Mouse (Mus musculus) left cerebral cortex, postnatal 36 days (tissue): ENCODE results near the gene Gmeb2. TPM values are rescaled to one million over a fixed set of nuclear protein-coding genes. Genes with fewer than 3 reads are reported as not detected.

ENCODE experiments used
- DNase-seq, 2 experiments: peaks; one replicate each; pipeline ENCODE4 v3.0.0; 2021 to 2022; ENCODE audit warnings: low spot score in 2 of 2, mixed read lengths in 1 of 2
- intact Hi-C: fragments of 180-260 bp; cut with DNase I; formaldehyde crosslinking; loops from one replicate; pipeline ENCODE4 v1.15.1; 2025
- total RNA-seq, 2 experiments: library from RNA; stranded (reverse); gene quantifications; 2 replicates each; pipeline ENCODE4 v1.2.3; 2021

Gmeb2 gene
- total RNA-seq, result 10 to 100 TPM; 20.1 to 23.4 TPM

DNA sequence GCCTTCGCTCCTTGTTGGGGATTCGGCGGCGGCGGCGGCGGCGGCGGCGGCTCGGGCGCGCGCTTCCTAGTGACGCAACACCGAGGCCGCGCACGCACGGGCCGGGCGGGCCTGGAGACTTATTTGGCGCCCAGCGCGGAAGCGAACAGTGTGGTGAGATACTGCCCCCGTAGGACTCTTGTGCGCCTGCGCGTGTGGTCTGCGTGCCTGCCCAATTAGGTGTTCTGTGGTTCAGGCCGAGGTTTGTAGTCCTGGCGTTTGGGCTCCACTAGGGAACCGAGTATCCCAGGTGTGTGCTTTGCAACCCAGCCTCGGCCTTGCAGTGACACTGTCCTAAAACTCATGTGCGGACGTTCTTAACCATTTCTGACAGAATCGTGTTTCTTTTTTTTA is at the start of gene Gmeb2:
Gene Gmeb2, minus strand, starts transcription at position 78 of the 393 bp plus-strand sequence.
- intact Hi-C loops, result loop anchor here (2.0 kb wide), 1 partner anchor 101 kb away; the partner anchor contains the start of gene Ppdpf
- peak; percentile 92 for DNase-seq

DNA sequence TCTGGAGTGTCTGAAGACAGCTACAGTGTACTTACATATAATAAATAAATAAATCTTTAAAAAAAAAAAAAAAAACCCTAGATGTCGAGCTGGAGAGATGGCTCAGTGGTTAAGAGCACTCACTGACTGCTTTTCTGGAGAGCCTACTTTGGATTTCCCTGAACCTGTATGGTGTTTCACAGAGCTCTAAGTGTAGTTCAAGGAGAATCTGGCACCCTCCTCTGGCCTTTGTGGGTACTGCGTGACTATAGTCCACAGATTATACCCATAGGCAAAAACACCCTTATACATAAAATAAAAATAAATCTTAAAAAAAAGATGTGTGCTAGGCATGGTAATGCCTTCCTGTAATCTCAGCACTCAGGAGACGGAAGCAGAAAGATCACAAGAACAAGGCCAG is 46.2 kb upstream of the Gmeb2 start:
- intact Hi-C loops, result loop anchor here (1.0 kb wide), 1 partner anchor 148 kb away; no protein-coding TSS in a partner anchor
- peak; percentile 35 to 61 for DNase-seq

DNA sequence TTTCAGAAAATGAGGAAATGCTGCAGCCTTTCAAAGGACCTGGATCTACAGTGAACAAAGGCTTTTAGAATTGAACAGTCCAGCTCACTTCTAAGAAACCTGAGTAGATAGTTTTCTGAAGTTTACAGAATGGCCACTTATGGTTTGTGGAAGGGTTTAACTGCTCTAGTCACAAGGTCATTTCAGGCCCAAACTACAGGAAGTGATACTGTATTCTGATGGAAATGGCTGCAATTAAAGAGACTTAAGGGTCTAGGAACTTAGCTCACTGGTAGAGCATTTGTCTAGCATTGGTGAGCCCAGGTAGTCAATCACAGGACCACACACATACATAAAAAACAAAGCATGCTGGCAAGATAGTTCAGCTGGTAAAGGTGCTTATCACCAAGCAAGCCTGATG is 44.7 kb upstream of the Gmeb2 start:
- intact Hi-C loops, result no loop called here
- DNase-seq, result no peak

DNA sequence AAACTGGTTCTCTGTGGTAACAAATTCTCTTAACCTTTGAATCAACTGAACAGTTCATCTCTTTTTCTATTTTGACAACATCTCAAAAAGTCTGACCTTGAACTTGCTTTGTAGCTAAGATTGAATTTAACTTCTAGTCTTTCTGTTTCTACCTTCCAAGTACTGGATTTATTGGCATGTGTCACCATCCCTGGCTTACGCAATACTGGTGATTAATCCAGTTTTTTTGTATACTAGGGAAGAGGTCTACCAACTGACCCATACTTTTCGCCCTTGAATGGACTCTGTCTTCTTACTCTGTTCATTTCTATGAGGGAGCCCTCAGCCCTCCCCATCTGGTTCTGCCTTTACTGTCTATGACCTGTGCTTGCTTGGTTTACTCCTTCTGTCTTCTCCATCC is 38.3 kb upstream of the Gmeb2 start:
- no peak for DNase-seq
- intact Hi-C loops, result no loop called here

DNA sequence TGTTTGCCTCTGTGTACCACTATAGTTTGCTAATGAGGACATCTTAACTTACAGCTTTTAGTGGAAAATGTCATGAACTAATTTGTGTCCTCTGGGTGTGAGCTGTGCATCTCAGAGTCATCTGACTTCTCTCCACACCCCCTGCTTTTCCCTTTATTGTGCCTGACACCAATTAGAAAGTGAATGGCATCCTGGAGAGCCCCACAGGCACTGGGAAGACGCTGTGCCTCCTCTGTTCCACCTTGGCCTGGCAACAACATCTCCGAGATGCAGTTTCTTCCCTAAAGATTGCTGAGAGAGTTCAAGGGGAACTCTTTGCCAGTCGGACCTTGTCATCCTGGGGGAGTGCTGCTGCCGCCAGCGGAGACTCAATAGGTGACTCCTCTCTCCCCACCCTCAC is 34.3 kb upstream of the Gmeb2 start:
- DNase-seq, result no peak
- intact Hi-C loops, result no loop called here

DNA sequence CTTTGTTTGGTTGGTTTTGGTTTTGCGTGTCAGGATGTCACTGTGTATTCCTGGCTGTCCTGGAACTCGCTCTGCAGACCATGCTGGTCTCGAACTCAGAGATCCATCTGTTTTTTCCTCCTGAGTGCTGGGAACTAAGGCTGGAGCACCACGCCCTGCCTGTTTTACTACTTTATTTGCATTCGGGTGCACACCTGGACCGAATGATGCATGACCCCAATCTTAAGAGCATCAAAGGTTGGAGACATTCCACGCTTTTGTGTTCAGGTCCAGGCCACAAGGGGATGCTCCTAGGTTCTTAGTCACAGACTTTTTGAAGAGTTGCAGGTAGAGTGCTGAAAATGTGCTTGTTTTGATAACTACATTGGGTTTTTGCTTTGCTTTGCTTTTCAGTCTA is 32.3 kb upstream of the Gmeb2 start:
- no peak for DNase-seq
- intact Hi-C loops, result no loop called here

DNA sequence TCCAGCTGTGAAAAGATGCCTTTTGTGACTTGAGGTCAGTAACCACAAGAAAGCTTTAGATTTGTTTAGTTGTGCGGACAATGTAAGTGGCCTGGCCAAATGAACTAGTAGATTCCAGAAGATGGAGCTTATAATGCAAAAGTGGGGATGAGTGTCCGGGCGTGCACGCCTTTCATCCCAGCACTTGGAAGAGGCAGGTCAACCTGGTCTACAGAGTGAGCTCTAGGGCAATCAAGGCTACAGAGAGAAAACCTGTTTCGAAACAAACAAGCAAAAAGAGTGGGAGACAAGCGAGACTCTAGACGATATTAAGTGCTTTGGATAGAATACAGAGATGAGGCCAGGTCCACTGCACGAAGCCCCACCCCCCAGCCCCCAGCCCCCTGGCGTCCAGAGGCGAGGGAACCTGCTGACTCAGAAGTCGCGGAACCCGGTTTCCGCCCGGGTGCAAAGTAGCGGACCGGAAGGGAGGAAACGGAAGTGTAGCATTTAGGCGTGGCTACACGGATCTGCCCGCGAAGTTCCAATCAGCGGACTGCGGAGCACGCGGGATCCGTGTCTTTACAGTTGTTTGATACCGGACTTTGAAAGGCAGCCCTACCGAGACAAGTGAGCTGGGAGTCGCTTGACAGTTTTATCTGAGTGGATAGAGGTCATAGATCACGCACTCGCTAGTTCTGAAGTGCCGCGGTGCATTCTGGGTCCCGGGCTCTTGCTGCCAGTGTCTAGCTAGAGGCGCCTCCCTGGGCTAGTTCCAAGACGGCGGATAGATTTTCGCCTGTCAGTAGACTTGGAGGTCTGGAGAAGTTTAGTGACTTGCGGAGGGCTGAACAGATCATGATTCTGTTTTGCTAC is 31.6 kb upstream of the Gmeb2 start, which contains the start of gene Rtel1:
Gene Rtel1, plus strand, starts transcription at position 492 of the 855 bp plus-strand sequence.
- DNase-seq, result peak; percentile 79 to 85
- intact Hi-C loops, result no loop called here

DNA sequence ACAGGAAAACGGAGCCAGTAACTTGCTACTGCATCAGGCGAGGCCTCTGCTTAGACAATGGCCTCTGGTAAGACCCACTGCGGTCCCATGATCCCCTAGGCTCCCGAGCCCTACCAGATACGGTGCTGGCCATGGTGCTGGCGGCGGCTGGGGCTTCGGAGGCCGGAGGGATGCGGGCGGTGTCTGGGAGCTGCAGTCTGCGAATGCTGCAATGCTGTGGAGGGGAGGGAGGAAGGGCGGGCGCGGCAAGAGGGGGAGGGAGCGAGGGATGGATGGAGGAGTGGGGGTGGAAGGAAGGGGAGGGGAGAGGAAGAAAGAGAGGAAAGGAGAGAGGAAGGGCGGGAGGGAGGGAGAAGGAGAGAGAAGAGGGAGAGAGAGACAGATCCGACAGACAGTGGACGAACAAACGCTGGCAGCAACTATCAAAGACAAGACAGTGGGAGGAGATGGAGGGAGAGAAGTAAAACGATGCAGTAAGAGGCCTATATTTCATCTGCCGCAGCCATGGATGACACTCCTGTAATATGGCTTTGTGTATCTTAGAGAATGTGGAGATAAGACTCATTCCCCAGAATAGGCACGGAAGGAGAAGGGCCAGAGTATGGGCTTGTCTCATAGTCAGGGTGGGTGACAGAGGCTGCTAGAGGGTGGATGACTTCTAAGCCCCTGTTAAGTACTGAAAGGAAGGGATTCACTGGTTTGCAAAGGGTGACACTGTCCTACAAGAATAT is 26.4 kb upstream of the Gmeb2 start, which contains the start of gene Stmn3:
Gene Stmn3, minus strand, starts transcription at position 421 of the 731 bp plus-strand sequence.
- peak; percentile 80 to 84 for DNase-seq
- intact Hi-C loops, result loop anchor here (5.0 kb wide), 1 partner anchor 127 kb away; the partner anchor contains the start of gene Ppdpf

DNA sequence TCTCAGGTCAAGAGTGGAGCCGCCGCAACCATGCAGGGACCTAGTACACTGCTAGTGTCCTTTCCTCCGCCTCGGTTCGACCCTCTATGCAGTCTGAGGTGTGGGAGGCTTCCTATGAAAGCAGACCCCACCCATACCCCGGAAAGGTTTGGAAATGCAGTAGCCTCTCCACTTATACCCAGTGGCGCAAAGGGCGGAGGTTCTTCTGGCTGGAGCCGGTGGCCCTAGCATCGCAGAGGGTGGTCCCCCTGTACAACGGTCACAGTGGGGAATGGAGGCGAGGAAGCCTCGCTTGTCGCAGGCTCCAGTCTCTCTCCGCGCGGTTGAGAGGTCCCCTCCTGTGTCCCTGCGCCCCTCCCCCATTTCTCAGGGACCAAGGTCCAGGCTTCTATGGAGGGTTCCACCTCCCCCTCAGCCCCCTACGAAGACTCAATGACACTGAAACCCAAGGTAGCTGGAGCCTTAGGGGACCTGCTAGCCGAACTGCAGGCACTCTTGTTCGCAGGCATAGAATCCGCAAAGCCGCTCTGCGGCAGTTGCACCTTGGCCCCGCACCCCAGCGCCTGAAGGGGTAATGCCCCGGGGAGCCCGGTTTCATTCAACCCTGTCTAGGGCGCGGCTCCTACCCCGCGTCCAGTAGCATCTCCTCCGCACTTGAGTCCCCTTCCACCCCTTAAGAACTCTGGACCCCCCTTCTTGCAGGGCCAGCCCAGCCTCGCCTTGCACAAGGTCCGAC is 25.7 kb upstream of the Gmeb2 start:
- intact Hi-C loops, result loop anchor here (5.0 kb wide), 1 partner anchor 126 kb away; the partner anchor contains the start of gene Ppdpf

DNA sequence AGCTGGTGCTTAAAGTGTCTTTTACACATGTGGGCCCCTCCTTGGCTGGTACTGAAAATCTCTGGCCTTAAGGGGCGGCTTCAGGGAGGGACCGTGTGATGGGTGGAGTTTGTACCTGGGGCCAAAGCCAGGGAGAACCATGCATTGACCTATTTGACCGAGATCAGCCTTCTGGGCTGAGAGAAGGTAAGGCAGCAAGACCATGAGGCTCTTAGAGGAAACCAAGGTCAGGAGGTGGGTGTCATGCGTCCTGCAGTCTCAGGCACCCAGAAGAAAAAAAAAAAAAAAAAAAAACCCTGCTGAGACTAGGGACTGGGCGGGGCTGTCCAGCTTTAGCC is 25.1 kb upstream of the Gmeb2 start:
- no peak for DNase-seq
- intact Hi-C loops, result loop anchor here (5.0 kb wide), 1 partner anchor 126 kb away; the partner anchor contains the start of gene Ppdpf

More for the DNA sequence above, 25.7 kb upstream of the Gmeb2 start:
- DNase-seq, result peak; percentile 35 to 49

DNA sequence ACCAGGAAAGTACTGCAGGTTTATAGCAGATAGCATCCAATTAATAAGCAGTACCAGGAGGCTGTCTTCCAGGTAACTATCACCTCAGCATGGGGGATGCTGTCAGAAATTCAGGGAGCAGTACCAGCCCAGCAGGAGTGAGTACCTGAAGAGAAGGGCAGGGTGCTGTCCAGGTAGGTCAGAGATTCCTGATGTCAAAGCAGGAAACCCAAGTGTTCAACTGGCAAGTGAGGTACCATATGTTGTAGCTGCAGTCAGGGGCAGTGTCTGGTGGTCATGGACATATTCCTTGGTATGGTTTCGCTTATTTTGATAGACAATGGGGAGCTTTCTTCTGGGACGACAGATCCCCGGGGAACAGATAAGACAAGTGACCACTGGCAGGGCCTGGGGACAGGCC is 24.6 kb upstream of the Gmeb2 start:
- DNase-seq, result no peak
- intact Hi-C loops, result loop anchor here (5.0 kb wide), 1 partner anchor 125 kb away; the partner anchor contains the start of gene Ppdpf

DNA sequence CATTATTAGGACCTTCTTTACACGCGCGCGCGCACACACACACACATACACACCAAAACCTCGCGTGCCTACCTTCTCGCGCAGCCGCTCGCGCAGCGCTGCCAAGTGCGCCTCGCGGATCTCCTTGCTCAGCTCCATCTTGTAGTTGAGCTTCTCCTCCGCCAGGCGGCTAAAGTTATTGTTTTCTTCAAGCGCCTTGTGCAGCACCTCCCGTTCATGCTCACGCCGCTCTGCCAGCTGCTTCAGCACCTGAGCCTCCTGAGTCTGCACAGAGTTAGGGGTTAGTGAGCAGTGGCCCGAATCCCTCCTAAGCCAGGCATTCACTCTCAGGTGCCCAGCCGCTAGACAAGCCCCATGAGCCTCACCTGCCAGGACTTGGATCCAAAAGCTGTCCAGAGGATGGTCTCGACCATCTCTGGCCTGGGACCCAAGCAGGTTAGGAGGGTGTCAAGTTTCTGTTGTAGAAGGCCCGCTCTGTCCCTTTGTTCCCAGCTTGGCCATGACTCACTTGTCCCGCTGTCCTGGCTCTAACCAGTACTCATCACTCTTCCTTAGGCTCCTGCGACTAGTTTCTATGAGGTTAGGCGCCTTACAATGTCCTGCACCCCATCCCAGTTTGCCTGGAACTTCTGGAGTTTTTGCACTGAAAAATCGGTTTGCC is 19.4 kb upstream of the Gmeb2 start:
- intact Hi-C loops, result no loop called here
- peak; percentile 65 to 67 for DNase-seq

DNA sequence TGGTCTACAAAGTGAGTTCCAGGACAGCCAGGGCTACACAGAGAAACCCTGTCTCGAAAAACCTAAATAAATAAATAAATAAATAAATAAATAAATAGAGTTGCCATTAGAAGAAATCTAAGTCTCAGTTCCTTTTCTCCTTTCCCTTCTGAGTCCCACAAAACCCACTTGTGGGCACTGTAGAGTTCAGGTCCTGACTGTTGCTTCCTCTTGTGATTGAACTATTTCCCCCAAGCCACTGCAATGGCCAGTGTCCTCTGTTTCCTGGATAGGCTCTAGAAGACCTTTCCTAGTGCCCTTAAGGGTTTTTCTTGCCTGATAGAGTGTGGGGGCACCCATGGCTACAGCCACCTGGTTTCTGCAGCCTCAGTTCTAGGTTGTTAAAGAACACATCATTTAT is 17.1 kb upstream of the Gmeb2 start:
- DNase-seq, result no peak
- intact Hi-C loops, result no loop called here

DNA sequence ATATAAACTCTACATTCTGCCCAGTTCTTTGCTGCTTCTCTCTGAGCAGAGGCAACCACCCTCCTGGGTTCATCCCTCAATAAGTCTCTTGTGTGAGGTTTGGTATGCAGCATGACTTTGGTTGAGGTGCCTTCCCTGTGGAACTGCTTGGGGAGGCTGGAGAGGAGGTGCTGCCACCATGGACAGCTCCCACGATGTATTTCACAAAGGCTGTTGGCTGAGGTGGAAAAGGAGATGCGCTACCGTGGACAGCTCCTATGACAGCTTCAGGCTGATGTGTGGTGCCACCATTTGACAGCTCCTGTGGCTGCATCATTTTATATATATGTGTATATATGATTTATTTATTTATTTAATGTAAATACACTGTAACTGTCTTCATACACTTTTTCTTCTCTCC is 14.2 kb upstream of the Gmeb2 start:
- intact Hi-C loops, result no loop called here
- no peak for DNase-seq

DNA sequence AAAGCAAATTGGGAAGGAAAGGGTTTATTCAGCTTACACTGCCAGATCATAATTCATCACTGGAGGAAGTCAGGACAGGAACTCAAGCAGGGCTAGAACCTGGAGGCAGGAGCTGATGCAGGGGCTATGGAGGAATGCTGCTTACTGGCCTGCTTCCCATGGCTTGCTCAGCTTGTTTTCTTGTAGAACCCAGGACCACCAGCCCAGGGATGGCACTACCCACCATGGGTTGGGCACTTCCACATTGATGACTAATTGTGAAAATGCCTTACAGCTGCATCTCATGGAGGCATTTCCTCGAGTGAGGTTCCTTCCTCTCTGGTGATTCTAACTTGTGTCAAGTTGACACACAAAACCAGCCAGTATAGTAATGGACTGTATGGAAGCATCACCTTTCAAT is 3.1 kb upstream of the Gmeb2 start:
- DNase-seq, result no peak
- intact Hi-C loops, result no loop called here

DNA sequence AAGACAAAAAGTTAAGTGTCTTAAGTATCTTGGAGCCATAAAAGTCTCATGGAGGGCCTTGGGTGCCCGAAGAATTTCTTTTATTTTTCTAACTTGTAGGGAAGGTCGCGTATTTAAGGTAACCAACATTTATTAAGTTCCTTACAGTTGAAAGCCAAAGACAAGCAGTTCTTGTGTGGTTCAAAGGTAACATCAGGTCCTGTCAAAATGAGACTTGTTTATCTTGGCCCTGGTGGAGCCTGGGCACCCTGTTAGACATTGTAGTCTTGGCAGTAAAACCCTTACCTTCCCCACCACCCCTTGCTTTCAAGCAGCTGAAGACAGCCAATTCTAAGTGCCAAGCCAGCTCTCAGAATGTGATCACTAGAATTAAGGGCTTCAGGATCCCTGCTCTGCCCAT is 856 bp upstream of the Gmeb2 start:
- intact Hi-C loops, result no loop called here
- no peak for DNase-seq

DNA sequence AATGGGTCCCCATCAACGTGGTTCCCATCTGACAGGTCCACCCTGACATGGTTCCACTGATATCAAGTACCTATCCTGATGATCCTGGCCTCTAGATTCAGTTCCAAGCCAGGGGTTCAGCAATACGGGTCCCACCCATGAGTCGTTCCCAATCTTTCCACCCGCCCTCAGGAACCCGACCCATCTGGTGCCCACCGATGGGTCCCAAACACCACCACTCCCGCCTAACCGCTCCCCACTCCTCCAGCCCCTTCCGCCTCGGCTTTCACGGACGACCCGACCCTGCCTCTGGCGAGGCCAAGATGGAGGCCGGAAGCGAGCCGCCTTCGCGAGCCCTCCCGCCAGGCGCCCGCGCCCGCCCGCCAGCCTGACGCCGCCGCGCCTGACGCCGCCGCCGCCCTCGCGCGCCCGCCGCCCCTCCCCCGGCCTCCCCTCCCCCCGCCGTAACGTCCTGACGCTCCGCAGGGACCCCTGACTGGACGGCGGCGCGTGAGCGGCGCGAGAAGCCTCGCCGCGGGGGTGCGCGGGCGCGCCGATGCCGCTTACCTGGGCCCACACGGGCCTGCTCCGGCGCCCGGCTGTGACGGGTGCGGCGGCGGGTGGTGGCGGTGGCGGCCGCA is 387 bp downstream of the Gmeb2 start:
- intact Hi-C loops, result loop anchor here (2.0 kb wide), 1 partner anchor 101 kb away; the partner anchor contains the start of gene Ppdpf
- DNase-seq, result peak; percentile 80 to 87

DNA sequence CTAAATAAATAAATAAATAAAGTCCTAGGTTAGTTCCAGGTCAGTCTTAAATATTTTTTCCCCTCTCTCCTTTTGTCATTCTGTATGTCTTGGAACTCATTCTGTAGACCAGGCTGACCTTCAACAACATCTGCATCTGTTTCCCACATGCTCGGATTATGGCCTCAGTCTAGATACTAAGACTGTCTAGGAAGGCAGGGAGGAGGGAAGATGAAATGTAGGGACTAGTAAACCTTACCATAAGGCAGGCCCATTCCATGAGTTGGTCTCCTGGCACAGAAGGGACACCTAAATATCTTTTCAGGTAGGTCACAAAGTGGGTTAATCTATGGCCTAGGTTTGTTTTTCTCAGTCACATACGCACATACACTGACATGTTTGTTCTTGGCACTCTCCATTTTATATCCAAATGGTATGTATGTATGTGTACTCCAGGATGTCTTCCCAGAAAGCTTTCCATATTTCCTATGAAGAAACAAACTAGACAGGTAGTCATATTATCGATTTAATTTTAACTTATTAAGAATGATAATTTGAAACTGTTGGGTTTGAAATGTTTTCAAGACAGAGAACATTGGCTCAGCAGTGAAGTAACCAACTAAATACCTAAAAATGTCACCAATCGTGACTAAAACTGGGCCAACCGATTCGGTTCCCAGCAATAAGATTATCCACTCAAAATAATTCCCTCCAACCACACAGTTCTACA is 1.1 kb downstream of the Gmeb2 start:
- DNase-seq, result no peak
- intact Hi-C loops, result loop anchor here (2.0 kb wide), 1 partner anchor 100 kb away; the partner anchor contains the start of gene Ppdpf
